Mouse (Mus musculus) stomach, postnatal 0 days (tissue): ENCODE data around the gene Edn1.

Experiments
- CTCF ChIP-seq: IDR thresholded peaks from 2 replicates; pipeline ENCODE4 v1.5.1; 2016; ENCODE audit warnings: antibody characterized with exemption, low read depth, mild to moderate bottlenecking, moderate library complexity
- EP300 ChIP-seq: optimal IDR thresholded peaks from 2 replicates; pipeline ENCODE3; 2016; ENCODE audit warnings: antibody characterized with exemption

GRCm38 (mm10) chr13:42292593-42292992 is 8.7 kb upstream of the Edn1 start:
- no peak for TF ChIP-seq CTCF
- TF ChIP-seq EP300 = no peak
